In genomic region chr1:73307194-73307593, GRCm38 (mm10) we compare ENCODE assay signal across 16 mouse cellular contexts.
DNase-seq lines count a peak whose midpoint lies in the region; ATAC-seq lines count a peak whose summit lies in the region.
"Had no signal": no experiment of that assay in that cellular context is flagged by ENCODE, and none has a peak within 500 bp of the region (broad histone marks: within the 10 kb centered on the region; RNA-seq: fewer than 3 reads in every experiment).

No protein-coding gene starts in this region.

- H3K4me3 ChIP-seq in lung, embryonic 15.5 days, result no peak overlapping the region
- H3K4me3 ChIP-seq in embryonic facial prominence, embryonic 10.5 days, result no peak overlapping the region
- no peak overlapping the region for H3K4me3 ChIP-seq in stomach, embryonic 16.5 days (replicated peaks; ENCODE audit: low read length)
- no peak overlapping the region for H3K4me3 ChIP-seq in intestine, embryonic 16.5 days (ENCODE audit: low read length)
- H3K4me3 ChIP-seq: neural tube, embryonic 13.5 days had no signal

- no peak for DNase-seq in lung, postnatal 4 days
- DNase-seq in embryonic facial prominence, embryonic 10.5 days (ENCODE audit: low spot score), result peak; percentile 73
- peak; percentile 45 for DNase-seq in fat pad, adult 2 months (ENCODE audit: extremely low read depth, low read depth, low spot score)
- DNase-seq in left cerebral cortex, postnatal 10 days (ENCODE audit: extremely low spot score in 1 of 2, low spot score in 2 of 2), result no peak
- DNase-seq: cerebellum, adult 8-10 months; heart, postnatal 4 days; kidney, adult 2 months; layer of hippocampus, adult 9-11 months; left cerebral cortex, postnatal 4 days; thymus, adult 2 months had no signal

- H3K4me2 ChIP-seq in lung, embryonic 15.5 days, result no peak overlapping the region
- no peak overlapping the region for H3K4me2 ChIP-seq in stomach, embryonic 16.5 days (ENCODE audit: low read depth, low read length)
- H3K4me2 ChIP-seq in intestine, embryonic 16.5 days (ENCODE audit: low read depth, low read length), result no peak overlapping the region
- H3K4me2 ChIP-seq: heart, embryonic 11.5 days; neural tube, embryonic 13.5 days had no signal

- WGBS in lung, embryonic 15.5 days, result 10% methylated on average over 3 of the region's 3 CpGs
- 13% methylated on average over 3 of the region's 3 CpGs for WGBS in embryonic facial prominence, embryonic 10.5 days
- 8% methylated on average over 3 of the region's 3 CpGs for WGBS in stomach, embryonic 16.5 days
- WGBS in intestine, embryonic 16.5 days, result 21% methylated on average over 3 of the region's 3 CpGs

- peaks cover 12% of the 10 kb centered on the region for H3K4me1 ChIP-seq in lung, embryonic 15.5 days
- H3K4me1 ChIP-seq in embryonic facial prominence, embryonic 10.5 days, result peaks cover 16% of the 10 kb centered on the region
- H3K4me1 ChIP-seq in stomach, embryonic 16.5 days (ENCODE audit: control insufficient read depth, insufficient read depth, low read length), result peaks cover 12% of the 10 kb centered on the region
- H3K4me1 ChIP-seq in intestine, embryonic 16.5 days (ENCODE audit: control insufficient read depth, insufficient read depth, low read length), result peaks cover 3% of the 10 kb centered on the region; the same call in 1 of the 2 replicates
- H3K4me1 ChIP-seq: neural tube, embryonic 13.5 days had no signal

- no peaks in the 10 kb centered on the region for H3K36me3 ChIP-seq in lung, embryonic 15.5 days
- H3K36me3 ChIP-seq in embryonic facial prominence, embryonic 10.5 days (replicated peaks), result no peaks in the 10 kb centered on the region
- H3K36me3 ChIP-seq in stomach, embryonic 16.5 days (ENCODE audit: control insufficient read depth, insufficient read depth, low read length), result no peaks in the 10 kb centered on the region
- no peaks in the 10 kb centered on the region for H3K36me3 ChIP-seq in intestine, embryonic 16.5 days (ENCODE audit: control insufficient read depth, insufficient read depth, low read length)
- H3K36me3 ChIP-seq: neural tube, embryonic 13.5 days had no signal

- H3K9ac ChIP-seq in lung, embryonic 15.5 days, result no peak overlapping the region
- no peak overlapping the region for H3K9ac ChIP-seq in stomach, embryonic 16.5 days (ENCODE audit: low read length)
- no peak overlapping the region for H3K9ac ChIP-seq in intestine, embryonic 16.5 days (ENCODE audit: low read depth, low read length)
- H3K9ac ChIP-seq: neural tube, embryonic 13.5 days had no signal

- ATAC-seq in lung, embryonic 15.5 days (ENCODE audit: borderline replicate concordance, extremely low read depth, low FRiP score, low TSS enrichment), result peak; percentile 89
- peak; percentile 80 for ATAC-seq in stomach, embryonic 16.5 days (ENCODE audit: insufficient read depth, low FRiP score)
- no peak for ATAC-seq in intestine, embryonic 16.5 days

- intact Hi-C loops in left cerebral cortex, postnatal 10 days (cut with DNase I), result no loop called here

- H3K27me3 ChIP-seq in lung, embryonic 15.5 days, result no peaks in the 10 kb centered on the region
- no peaks in the 10 kb centered on the region for H3K27me3 ChIP-seq in embryonic facial prominence, embryonic 10.5 days (replicated peaks; ENCODE audit: low read depth, poor library complexity, severe bottlenecking)
- H3K27me3 ChIP-seq in stomach, embryonic 16.5 days (ENCODE audit: control insufficient read depth, insufficient read depth, low read length), result no peaks in the 10 kb centered on the region
- no peaks in the 10 kb centered on the region for H3K27me3 ChIP-seq in intestine, embryonic 16.5 days (replicated peaks; ENCODE audit: control insufficient read depth, insufficient read depth, low read length)
- H3K27me3 ChIP-seq: neural tube, embryonic 13.5 days had no signal

- peak overlapping the region; percentile 39; the same call in 1 of the 2 replicates for H3K27ac ChIP-seq in lung, embryonic 15.5 days
- peak overlapping the region; percentile 57; the same call in 1 of the 2 replicates for H3K27ac ChIP-seq in embryonic facial prominence, embryonic 10.5 days (replicated peaks)
- H3K27ac ChIP-seq in stomach, embryonic 16.5 days (ENCODE audit: low read length), result peak overlapping the region; percentile 65
- no peak overlapping the region for H3K27ac ChIP-seq in intestine, embryonic 16.5 days (ENCODE audit: low read length)
- H3K27ac ChIP-seq: macrophage; neural tube, embryonic 13.5 days had no signal

- H3K9me3 ChIP-seq in lung, embryonic 15.5 days, result no peaks in the 10 kb centered on the region
- H3K9me3 ChIP-seq in embryonic facial prominence, embryonic 10.5 days, result no peaks in the 10 kb centered on the region
- H3K9me3 ChIP-seq in stomach, embryonic 16.5 days (replicated peaks; ENCODE audit: control insufficient read depth, low read length), result no peaks in the 10 kb centered on the region
- no peaks in the 10 kb centered on the region for H3K9me3 ChIP-seq in intestine, embryonic 16.5 days (ENCODE audit: control insufficient read depth, low read length)
- H3K9me3 ChIP-seq: neural tube, embryonic 13.5 days had no signal

Comparison
In these comparisons a context has a peak if more than half of its experiments do, and no peak if none do; other contexts are left out.
1. DNase-seq: peak in embryonic facial prominence, embryonic 10.5 days (single experiment) and fat pad, adult 2 months (single experiment); none in lung, postnatal 4 days (0 of 2) and left cerebral cortex, postnatal 10 days (0 of 2).